Mouse (Mus musculus): ENCODE measurements around the gene Gm49396. TPM values are rescaled to one million over a fixed set of nuclear protein-coding genes. Genes with fewer than 3 reads are reported as not detected.
A peak's percentile ranks its signal among the peaks of the same experiment; 100 is the strongest.

Gm49396 gene
- polyA plus RNA-seq, 1 experiment from 2014 or later = 9.2 TPM

GRCm38 (mm10) chr7:30551445-30552101, 11.6 kb upstream of the Gm49396 start:
- Histone ChIP-seq H3K27me3 (replicated peaks; ENCODE audit: control insufficient read depth, insufficient read depth, low read length) (no peaks in the 10 kb centered on the region), H3K4me2 (ENCODE audit: low read depth, low read length) (peak overlapping the region; percentile 45), H3K4me1 (ENCODE audit: control insufficient read depth, insufficient read depth, low read length) (peaks cover 9% of the 10 kb centered on the region), H3K27ac (ENCODE audit: low read length) (peak overlapping the region; percentile 96), H3K9me3 (ENCODE audit: control insufficient read depth, low read length) (no peaks in the 10 kb centered on the region), H3K36me3 (ENCODE audit: control insufficient read depth, insufficient read depth, low read length) (peaks cover 5% of the 10 kb centered on the region), H3K4me3 (ENCODE audit: low read length) (peak overlapping the region; percentile 77), H3K9ac (ENCODE audit: low read depth, low read length) (peak overlapping the region; percentile 78)
- 3% methylated on average over 10 of the region's 10 CpGs for WGBS
- peak; percentile 68 for ATAC-seq

GRCm38 (mm10) chr7:30552102-30553020, 10.8 kb upstream of the Gm49396 start, which contains the start of the genes Hspb6 and Proser3:
Hspb6 (plus strand) TSS chr7:30552178.
Proser3 (minus strand) TSS chr7:30552299.
- no peaks in the 10 kb centered on the region for H3K27me3 ChIP-seq (replicated peaks; ENCODE audit: control insufficient read depth, insufficient read depth, low read length)
- peak within 1 kb of the TSS; percentile 82 for H3K9ac ChIP-seq (ENCODE audit: low read depth, low read length)
- ATAC-seq = peak; percentile 96
- under 1% methylated on average over 44 of the region's 44 CpGs for WGBS
- peak within 1 kb of the TSS; percentile 88 for H3K4me2 ChIP-seq (ENCODE audit: low read depth, low read length)
- no peaks in the 10 kb centered on the region for H3K9me3 ChIP-seq (ENCODE audit: control insufficient read depth, low read length)
- H3K4me1 ChIP-seq (ENCODE audit: control insufficient read depth, insufficient read depth, low read length) = peaks cover 9% of the 10 kb centered on the region
- peak within 1 kb of the TSS; percentile 77 for H3K4me3 ChIP-seq (ENCODE audit: low read length)
- peak within 1 kb of the TSS; percentile 96 for H3K27ac ChIP-seq (ENCODE audit: low read length)
- peaks cover 13% of the 10 kb centered on the region for H3K36me3 ChIP-seq (ENCODE audit: control insufficient read depth, insufficient read depth, low read length)

- peak overlapping the region; percentile 77 for H3K4me3 ChIP-seq (ENCODE audit: low read length)
- WGBS = 2% methylated on average over 23 of the region's 23 CpGs
- no peaks in the 10 kb centered on the region for H3K9me3 ChIP-seq (ENCODE audit: control insufficient read depth, low read length)
- no peaks in the 10 kb centered on the region for H3K27me3 ChIP-seq (replicated peaks; ENCODE audit: control insufficient read depth, insufficient read depth, low read length)
- H3K4me2 ChIP-seq (ENCODE audit: low read depth, low read length) = peak overlapping the region; percentile 88
- H3K27ac ChIP-seq (ENCODE audit: low read length) = peak overlapping the region; percentile 90
- H3K4me1 ChIP-seq (ENCODE audit: control insufficient read depth, insufficient read depth, low read length) = peaks cover 10% of the 10 kb centered on the region
- H3K9ac ChIP-seq (ENCODE audit: low read depth, low read length) = peak overlapping the region; percentile 82
- peaks cover 14% of the 10 kb centered on the region for H3K36me3 ChIP-seq (ENCODE audit: control insufficient read depth, insufficient read depth, low read length)
- ATAC-seq = peak; percentile 25; the same call in 1 of the 2 replicates
Measured at GRCm38 (mm10) chr7:30553021-30553589, 10.0 kb upstream of the Gm49396 start.

GRCm38 (mm10) chr7:30553810-30554584, 9.1 kb upstream of the Gm49396 start:
- peak overlapping the region; percentile 77 for H3K4me3 ChIP-seq (ENCODE audit: low read length)
- no peak for ATAC-seq
- H3K27ac ChIP-seq (ENCODE audit: low read length) = no peak overlapping the region
- peak overlapping the region; percentile 82; the same call in 1 of the 2 replicates for H3K9ac ChIP-seq (ENCODE audit: low read depth, low read length)
- no peaks in the 10 kb centered on the region for H3K9me3 ChIP-seq (ENCODE audit: control insufficient read depth, low read length)
- H3K27me3 ChIP-seq (replicated peaks; ENCODE audit: control insufficient read depth, insufficient read depth, low read length) = no peaks in the 10 kb centered on the region
- H3K4me2 ChIP-seq (ENCODE audit: low read depth, low read length) = peak overlapping the region; percentile 88
- 82% methylated on average over 22 of the region's 22 CpGs for WGBS
- H3K4me1 ChIP-seq (ENCODE audit: control insufficient read depth, insufficient read depth, low read length) = peaks cover 18% of the 10 kb centered on the region
- peaks cover 14% of the 10 kb centered on the region for H3K36me3 ChIP-seq (ENCODE audit: control insufficient read depth, insufficient read depth, low read length)

GRCm38 (mm10) chr7:30556894-30557536, 6.1 kb upstream of the Gm49396 start:
- H3K27ac ChIP-seq (ENCODE audit: low read length) = no peak overlapping the region
- no peaks in the 10 kb centered on the region for H3K27me3 ChIP-seq (replicated peaks; ENCODE audit: control insufficient read depth, insufficient read depth, low read length)
- H3K4me1 ChIP-seq (ENCODE audit: control insufficient read depth, insufficient read depth, low read length) = peaks cover 23% of the 10 kb centered on the region
- peaks cover 14% of the 10 kb centered on the region for H3K36me3 ChIP-seq (ENCODE audit: control insufficient read depth, insufficient read depth, low read length)
- H3K4me2 ChIP-seq (ENCODE audit: low read depth, low read length) = no peak overlapping the region
- H3K9me3 ChIP-seq (ENCODE audit: control insufficient read depth, low read length) = no peaks in the 10 kb centered on the region
- ATAC-seq = no peak
- WGBS = 92% methylated on average over 18 of the region's 18 CpGs
- H3K4me3 ChIP-seq (ENCODE audit: low read length) = no peak overlapping the region
- no peak overlapping the region for H3K9ac ChIP-seq (ENCODE audit: low read depth, low read length)

GRCm38 (mm10) chr7:30557901-30558514, 5.1 kb upstream of the Gm49396 start:
- Histone ChIP-seq H3K4me3 (ENCODE audit: low read length) (peak overlapping the region; percentile 58), H3K27me3 (replicated peaks; ENCODE audit: control insufficient read depth, insufficient read depth, low read length) (no peaks in the 10 kb centered on the region), H3K9ac (ENCODE audit: low read depth, low read length) (peak overlapping the region; percentile 71; the same call in 1 of the 2 replicates), H3K27ac (ENCODE audit: low read length) (no peak overlapping the region; the same call in 1 of the 2 replicates), H3K4me2 (ENCODE audit: low read depth, low read length) (peak overlapping the region; percentile 75), H3K36me3 (ENCODE audit: control insufficient read depth, insufficient read depth, low read length) (peaks cover 14% of the 10 kb centered on the region), H3K4me1 (ENCODE audit: control insufficient read depth, insufficient read depth, low read length) (peaks cover 22% of the 10 kb centered on the region), H3K9me3 (ENCODE audit: control insufficient read depth, low read length) (no peaks in the 10 kb centered on the region)
- no peak for ATAC-seq
- whole genome bisulfite sequencing = 88% methylated on average over 13 of the region's 13 CpGs

GRCm38 (mm10) chr7:30558656-30559442, 4.3 kb upstream of the Gm49396 start:
- no peaks in the 10 kb centered on the region for H3K9me3 ChIP-seq (ENCODE audit: control insufficient read depth, low read length)
- H3K9ac ChIP-seq (ENCODE audit: low read depth, low read length) = peak overlapping the region; percentile 71
- WGBS = 13% methylated on average over 12 of the region's 12 CpGs
- H3K4me1 ChIP-seq (ENCODE audit: control insufficient read depth, insufficient read depth, low read length) = peaks cover 15% of the 10 kb centered on the region
- H3K4me2 ChIP-seq (ENCODE audit: low read depth, low read length) = peak overlapping the region; percentile 75
- ATAC-seq = peak; percentile 16; the same call in 1 of the 2 replicates
- H3K27me3 ChIP-seq (replicated peaks; ENCODE audit: control insufficient read depth, insufficient read depth, low read length) = no peaks in the 10 kb centered on the region
- peaks cover 14% of the 10 kb centered on the region for H3K36me3 ChIP-seq (ENCODE audit: control insufficient read depth, insufficient read depth, low read length)
- H3K4me3 ChIP-seq (ENCODE audit: low read length) = peak overlapping the region; percentile 58
- peak overlapping the region; percentile 64 for H3K27ac ChIP-seq (ENCODE audit: low read length)

Data from intestine, embryonic 16.5 days (tissue).